Mouse (Mus musculus): ENCODE results near the gene Mgat4d. TPM values are rescaled to one million over a fixed set of nuclear protein-coding genes. Genes with fewer than 3 reads are reported as not detected.

Mgat4d gene
- polyA plus RNA-seq, 1 experiment from 2014 or later, result not detected

GRCm38 (mm10) chr8:83429071-83429524 lies 80.8 kb downstream of the Mgat4d start:
- Histone ChIP-seq H3K9me3 (no peaks in the 10 kb centered on the region), H3K4me3 (no peak overlapping the region), H3K36me3 (peaks cover 16% of the 10 kb centered on the region), H3K4me1 (replicated peaks) (peaks cover 5% of the 10 kb centered on the region; the same call in 1 of the 2 replicates), H3K27ac (no peak overlapping the region), H3K27me3 (ENCODE audit: insufficient read depth, poor library complexity, severe bottlenecking) (no peaks in the 10 kb centered on the region)
- WGBS, result 67% methylated on average over 4 of the region's 4 CpGs
- no peak for DNase-seq (ENCODE audit: low spot score)

Other genes with a start within 250 kb of the Mgat4d start
- 6.5 and 8.3 TPM in 2 replicates for gene Tbc1d9, start 183.1 kb upstream of the Mgat4d start, polyA plus RNA-seq (2016; fragmentation: Nextera tagmentation; extraction: Ambion mirVana)
- 2.9 and 3.2 TPM in 2 replicates for gene Gm10645, start 182.3 kb upstream of the Mgat4d start, polyA plus RNA-seq (2016; fragmentation: Nextera tagmentation; extraction: Ambion mirVana)
- gene Ucp1, start 58.1 kb upstream of the Mgat4d start, polyA plus RNA-seq (2016; fragmentation: Nextera tagmentation; extraction: Ambion mirVana), result 0.10 TPM in 1 of 2 replicates, not detected in the other
- 15.6 and 21.0 TPM in 2 replicates for gene Elmod2, start 16.0 kb upstream of the Mgat4d start, polyA plus RNA-seq (2016; fragmentation: Nextera tagmentation; extraction: Ambion mirVana)
- 2.9 and 3.5 TPM in 2 replicates for gene Clgn, start 41.4 kb downstream of the Mgat4d start, polyA plus RNA-seq (2016; fragmentation: Nextera tagmentation; extraction: Ambion mirVana)
- gene Scoc, start 109.9 kb downstream of the Mgat4d start, polyA plus RNA-seq (2016; fragmentation: Nextera tagmentation; extraction: Ambion mirVana), result 112 and 114 TPM in 2 replicates
- 0.10 and 0.16 TPM in 2 replicates for gene Olfr370, start 187.3 kb downstream of the Mgat4d start, polyA plus RNA-seq (2016; fragmentation: Nextera tagmentation; extraction: Ambion mirVana)
- gene Ndufb7, start 218.2 kb downstream of the Mgat4d start, polyA plus RNA-seq (2016; fragmentation: Nextera tagmentation; extraction: Ambion mirVana), result 359 and 398 TPM in 2 replicates